Mouse (Mus musculus) limb, embryonic 14.5 days (tissue): ENCODE measurements around the gene Sept3. TPM values are rescaled to one million over a fixed set of nuclear protein-coding genes. Genes with fewer than 3 reads are reported as not detected.

Experiments used
- ATAC-seq: fragments of 200-750 bp; cut with Nextera tagmentation; 2 replicates; pipeline ENCODE4 v1.8.0; 2017; ENCODE audit warnings: low read depth, moderate number of reproducible peaks, moderate TSS enrichment; ENCODE audit not compliant: low FRiP score
- DNase-seq: peaks from one replicate; pipeline ENCODE4 v3.0.0-alpha.2; 2015; ENCODE audit warnings: low spot score
- H3K27ac ChIP-seq: fragments of 300-500 bp; sonication (generic); replicated peaks from 2 replicates; pipeline ENCODE4 v1.5.1; 2014; ENCODE audit warnings: low read depth, mild to moderate bottlenecking, low read length, moderate library complexity, mixed read lengths
- H3K27me3 ChIP-seq: fragments of 300-500 bp; sonication (generic); 2 replicates; pipeline ENCODE4 v1.6.1; 2014; ENCODE audit warnings: low read length, mixed read lengths; ENCODE audit not compliant: control insufficient read depth, insufficient read depth
- H3K36me3 ChIP-seq: fragments of 300-500 bp; sonication (generic); 2 replicates; pipeline ENCODE4 v1.6.1; 2014; ENCODE audit warnings: mild to moderate bottlenecking, low read length, moderate library complexity, mixed read lengths; ENCODE audit not compliant: control insufficient read depth, insufficient read depth
- H3K4me1 ChIP-seq: fragments of 300-500 bp; sonication (generic); 2 replicates; pipeline ENCODE4 v1.6.1; 2014; ENCODE audit warnings: antibody characterized with exemption, low read length, mixed read lengths; ENCODE audit not compliant: control insufficient read depth, insufficient read depth
- H3K4me2 ChIP-seq: fragments of 300-500 bp; sonication (generic); replicated peaks from 2 replicates; pipeline ENCODE4 v1.6.1; 2014; ENCODE audit warnings: low read depth, mild to moderate bottlenecking, low read length, moderate library complexity; ENCODE audit not compliant: severe bottlenecking
- H3K4me3 ChIP-seq: fragments of 300-500 bp; sonication (generic); replicated peaks from 2 replicates; pipeline ENCODE4 v1.5.1; 2014; ENCODE audit warnings: low read length
- H3K9ac ChIP-seq: fragments of 300-500 bp; sonication (generic); 2 replicates; pipeline ENCODE4 v1.6.1; 2014; ENCODE audit warnings: mild to moderate bottlenecking, low read depth, low read length, moderate library complexity; ENCODE audit not compliant: severe bottlenecking
- H3K9me3 ChIP-seq: fragments of 300-500 bp; sonication (generic); 2 replicates; pipeline ENCODE4 v1.6.1; 2016; ENCODE audit warnings: low read length; ENCODE audit not compliant: control insufficient read depth
- POLR2A ChIP-seq: fragments of 200-500 bp; IDR thresholded peaks from 2 replicates; pipeline ENCODE4 v1.8.0; 2012; ENCODE audit warnings: inconsistent platforms, mild to moderate bottlenecking, moderate library complexity, borderline replicate concordance; ENCODE audit not compliant: insufficient read depth, insufficient read length; ENCODE audit errors: extremely low read depth
- WGBS: fragments of 180-500 bp; shearing (Covaris S2); extraction: QIAGEN DNeasy Blood & Tissue Kit; methylation state at CpG from one replicate; pipeline ENCODE4 v1.1.7; 2014; 5-methylcytosine and 5-hydroxymethylcytosine counted together
- polyA plus RNA-seq, 2 experiments: library from polyadenylated mRNA; depleted of rRNA in 1 of 2; stranded (reverse) in 1 of 2; unstranded in 1 of 2; fragments of >200 nt; fragmentation: Nextera tagmentation in 1 of 2; extraction: Ambion mirVana in 1 of 2; gene quantifications; 2 replicates each; pipeline versions ENCODE4 v1.2.1 to v1.2.3; 2012 to 2014

Gene Sept3
- polyA plus RNA-seq, 2 experiments, result 12.0 to 23.7 TPM

GRCm38 (mm10) chr15:82338593-82339112 lies 64.0 kb downstream of the Sept3 start, which contains the start of the genes Naga, Pheta2 and Smdt1:
Naga (minus strand) TSS chr15:82338925.
Pheta2 (plus strand) TSS chr15:82338942.
Smdt1 (plus strand) TSS chr15:82338959.
- TF ChIP-seq POLR2A, result 0 out of 2 replicates have a peak, but pooled peaks have one; percentile 27
- no peaks in the 10 kb centered on the region for H3K9me3 ChIP-seq
- ATAC-seq, result peak; percentile 90
- H3K4me2 ChIP-seq, result peak within 1 kb of the TSS; percentile 71
- peak; percentile 95 for DNase-seq
- H3K9ac ChIP-seq, result peak within 1 kb of the TSS; percentile 66
- peaks cover 19% of the 10 kb centered on the region for H3K4me1 ChIP-seq
- no peaks in the 10 kb centered on the region for H3K27me3 ChIP-seq
- peak within 1 kb of the TSS; percentile 43; the same call in 1 of the 2 replicates for H3K27ac ChIP-seq
- H3K36me3 ChIP-seq, result peaks cover 29% of the 10 kb centered on the region
- WGBS, result under 1% methylated on average over 41 of the region's 41 CpGs
- H3K4me3 ChIP-seq, result peak within 1 kb of the TSS; percentile 52

- DNase-seq (no peak), ATAC-seq (no peak)
- H3K4me3 ChIP-seq, result peak overlapping the region; percentile 52
- peak overlapping the region; percentile 71 for H3K4me2 ChIP-seq
- H3K36me3 ChIP-seq, result peaks cover 28% of the 10 kb centered on the region
- no peaks in the 10 kb centered on the region for H3K9me3 ChIP-seq
- TF ChIP-seq POLR2A, result no peak
- peak overlapping the region; percentile 43; the same call in 1 of the 2 replicates for H3K27ac ChIP-seq
- H3K27me3 ChIP-seq, result no peaks in the 10 kb centered on the region
- peak overlapping the region; percentile 66 for H3K9ac ChIP-seq
- peaks cover 19% of the 10 kb centered on the region for H3K4me1 ChIP-seq
- 58% methylated on average over 10 of the region's 10 CpGs for WGBS
Observed at GRCm38 (mm10) chr15:82339150-82339549, 64.5 kb downstream of the Sept3 start.

- 70% methylated on average over 8 of the region's 8 CpGs for WGBS
- ATAC-seq, result no peak
- no peaks in the 10 kb centered on the region for H3K27me3 ChIP-seq
- no peaks in the 10 kb centered on the region for H3K9me3 ChIP-seq
- H3K4me3 ChIP-seq, result no peak overlapping the region
- peaks cover 19% of the 10 kb centered on the region for H3K4me1 ChIP-seq
- no peak overlapping the region for H3K27ac ChIP-seq
- H3K36me3 ChIP-seq, result peaks cover 22% of the 10 kb centered on the region
- DNase-seq, result no peak
- 0 out of 2 replicates have a peak overlapping the region, but pooled peaks have one; percentile 71 for H3K4me2 ChIP-seq
- TF ChIP-seq POLR2A, result no peak
- H3K9ac ChIP-seq, result no peak overlapping the region
Observed at GRCm38 (mm10) chr15:82339634-82340254, 65.1 kb downstream of the Sept3 start.

GRCm38 (mm10) chr15:82340414-82341035 lies 65.8 kb downstream of the Sept3 start:
- no peak for TF ChIP-seq POLR2A
- WGBS, result 41% methylated on average over 21 of the region's 21 CpGs
- peak overlapping the region; percentile 79 for H3K27ac ChIP-seq
- no peak for DNase-seq
- peaks cover 19% of the 10 kb centered on the region for H3K4me1 ChIP-seq
- H3K9ac ChIP-seq, result peak overlapping the region; percentile 85
- H3K9me3 ChIP-seq, result no peaks in the 10 kb centered on the region
- peak overlapping the region; percentile 54 for H3K4me3 ChIP-seq
- H3K27me3 ChIP-seq, result no peaks in the 10 kb centered on the region
- ATAC-seq, result no peak
- peak overlapping the region; percentile 75 for H3K4me2 ChIP-seq
- H3K36me3 ChIP-seq, result peaks cover 14% of the 10 kb centered on the region

- peaks cover 9% of the 10 kb centered on the region for H3K36me3 ChIP-seq
- peak overlapping the region; percentile 54 for H3K4me3 ChIP-seq
- ATAC-seq (peak; percentile 5; the same call in 1 of the 2 replicates), DNase-seq (peak; percentile 55)
- peak overlapping the region; percentile 85 for H3K9ac ChIP-seq
- H3K4me2 ChIP-seq, result peak overlapping the region; percentile 75
- TF ChIP-seq POLR2A, result 0 out of 2 replicates have a peak, but pooled peaks have one; percentile 63
- peak overlapping the region; percentile 79 for H3K27ac ChIP-seq
- H3K4me1 ChIP-seq, result peaks cover 19% of the 10 kb centered on the region
- H3K27me3 ChIP-seq, result no peaks in the 10 kb centered on the region
- H3K9me3 ChIP-seq, result no peaks in the 10 kb centered on the region
- 2% methylated on average over 36 of the region's 40 CpGs for WGBS
Observed at GRCm38 (mm10) chr15:82341036-82341501, 66.4 kb downstream of the Sept3 start.
